8 mouse cellular contexts compared by ENCODE assay signal in genomic region chr4:46507736-46508460, GRCm38 (mm10). TPM values are rescaled to one million over a fixed set of nuclear protein-coding genes. Genes with fewer than 3 reads are reported as not detected.
DNase-seq lines count a peak whose midpoint lies in the region; ATAC-seq and TF ChIP-seq lines count a peak whose summit lies in the region.

No protein-coding gene starts in this region.

- no peaks in the 10 kb centered on the region for H3K27me3 ChIP-seq in forebrain, embryonic 15.5 days
- peaks cover 16% of the 10 kb centered on the region for H3K27me3 ChIP-seq in lung, embryonic 14.5 days (ENCODE audit: insufficient read depth, low read length)

- ATAC-seq in forebrain, embryonic 15.5 days (replicated peaks) = no peak
- peak; percentile 59; the same call in 1 of the 2 replicates for ATAC-seq in lung, embryonic 14.5 days (ENCODE audit: insufficient read depth)
- peak; percentile 77 for ATAC-seq in neutrophil, adult 5-6 weeks (ENCODE audit: extremely low read depth, insufficient number of reproducible peaks, low FRiP score, poor library complexity, severe bottlenecking)

- H3K27ac ChIP-seq in ES-E14 (ENCODE audit: insufficient read depth, low read depth, low read length, poor library complexity, severe bottlenecking) = no peak overlapping the region
- no peak overlapping the region for H3K27ac ChIP-seq in forebrain, embryonic 15.5 days (replicated peaks)
- H3K27ac ChIP-seq in lung, embryonic 14.5 days (ENCODE audit: low read depth) = peak overlapping the region; percentile 49; the same call in 1 of the 2 replicates

- 0 out of 4 replicates have a peak, but pooled peaks cover 0 to 3% of the 10 kb centered on the region in 2 experiments for H3K4me1 ChIP-seq in ES-E14 (ENCODE audit: control insufficient read depth in 2 of 2, insufficient read depth in 2 of 2, low read length in 2 of 2, poor library complexity in 1 of 2)
- H3K4me1 ChIP-seq in forebrain, embryonic 15.5 days = peaks cover 18% of the 10 kb centered on the region
- no peaks in the 10 kb centered on the region for H3K4me1 ChIP-seq in lung, embryonic 14.5 days (ENCODE audit: insufficient read depth)

- peak; percentile 77 for DNase-seq in ES-E14 (ENCODE audit: low read depth, low spot score)
- peak; percentile 76 to 81 for DNase-seq in cerebellum, adult 18-20 months
- peak; percentile 44 for DNase-seq in heart, postnatal 25 days (ENCODE audit: low spot score)
- DNase-seq in layer of hippocampus, adult 11-12 months (ENCODE audit: low spot score) = peak; percentile 77
- peak; percentile 92 for DNase-seq in lung, embryonic 14.5 days
- DNase-seq in thymus, postnatal 10 days (ENCODE audit: low spot score in 2 of 2) = peak; percentile 85 to 90

- intact Hi-C loops in heart, postnatal 25 days (cut with DNase I) = loop anchor here (2.0 kb wide), 1 partner anchor 15 kb away; no protein-coding TSS in a partner anchor

- H3K4me2 ChIP-seq in forebrain, embryonic 15.5 days (replicated peaks) = peak overlapping the region; percentile 63; the same call in 1 of the 2 replicates
- H3K4me2 ChIP-seq in lung, embryonic 14.5 days = peak overlapping the region; percentile 95

- peaks cover 4% of the 10 kb centered on the region for H3K36me3 ChIP-seq in ES-E14 (ENCODE audit: control insufficient read depth, insufficient read depth, low read length, poor library complexity, severe bottlenecking)
- peaks cover 4% of the 10 kb centered on the region for H3K36me3 ChIP-seq in forebrain, embryonic 15.5 days
- peaks cover 13% of the 10 kb centered on the region for H3K36me3 ChIP-seq in lung, embryonic 14.5 days (ENCODE audit: insufficient read depth)

- H3K9me3 ChIP-seq in ES-E14 (ENCODE audit: control insufficient read depth, insufficient read depth, low read depth, low read length) = no peaks in the 10 kb centered on the region
- no peaks in the 10 kb centered on the region for H3K9me3 ChIP-seq in forebrain, embryonic 15.5 days
- no peaks in the 10 kb centered on the region for H3K9me3 ChIP-seq in lung, embryonic 14.5 days (ENCODE audit: low read depth, low read length)

- TF ChIP-seq CTCF in lung, embryonic 14.5 days (IDR thresholded peaks at IDR 0.05; ENCODE audit: low read depth) = peak; percentile 83

- in situ Hi-C loops in ES-E14 (cut with MboI; ENCODE audit: low sequenced_read_pairs in 2 of 2, unreplicated experiment in 2 of 2) = no loop called here

- peak overlapping the region; percentile 26 to 67; a peak in 2 of 4 replicates for H3K4me3 ChIP-seq in ES-E14 (ENCODE audit: insufficient read depth in 1 of 2, low read depth in 1 of 2, low read length in 2 of 2, poor library complexity in 1 of 2, severe bottlenecking in 1 of 2)
- peak overlapping the region; percentile 56 for H3K4me3 ChIP-seq in forebrain, embryonic 15.5 days
- H3K4me3 ChIP-seq in lung, embryonic 14.5 days (ENCODE audit: low read depth, low read length) = peak overlapping the region; percentile 56

- WGBS in forebrain, embryonic 15.5 days = 9% methylated on average over 16 of the region's 16 CpGs
- 11% methylated on average over 16 of the region's 16 CpGs for WGBS in lung, embryonic 14.5 days

- H3K9ac ChIP-seq in ES-E14 (ENCODE audit: insufficient read depth, low read depth, low read length, poor library complexity, severe bottlenecking) = no peak overlapping the region
- H3K9ac ChIP-seq in forebrain, embryonic 15.5 days (replicated peaks) = no peak overlapping the region
- H3K9ac ChIP-seq in lung, embryonic 14.5 days = no peak overlapping the region; the same call in 1 of the 2 replicates

TF ChIP-seq in ES-E14, 5 proteins besides CTCF, POLR2A, EP300 and RAD21:
- TF ChIP-seq ZC3H11A (IDR thresholded peaks at IDR 0.05; ENCODE audit: borderline replicate concordance, low read depth, low read length) (peak; percentile 31; the same call in 1 of the 2 replicates), HCFC1 (IDR thresholded peaks at IDR 0.05; ENCODE audit: borderline replicate concordance, insufficient read depth, low read length) (no peak)

RNA-seq across cellular contexts. Expression of gene Nans, which starts 18.9 kb away (rescaled TPM):
- 56.4 and 75.4 TPM in 2 replicates for total RNA-seq in ES-E14 (2012; rRNA removed)
- 78.5 and 84.2 TPM in 2 replicates for polyA plus RNA-seq in forebrain, embryonic 15.5 days (2015; fragmentation: Nextera tagmentation; extraction: Ambion mirVana)
- total RNA-seq in heart, postnatal 25 days (2021) = 10 to 100 TPM; 15.5 to 16.5 TPM
- polyA plus RNA-seq in lung, embryonic 14.5 days (2014; fragmentation: Nextera tagmentation; extraction: Ambion mirVana) = 75.8 and 77.9 TPM in 2 replicates
- 19.1 and 20.1 TPM in 2 replicates for total RNA-seq in neutrophil, adult 5-6 weeks (2017)

RNA-seq across cellular contexts. Expression of gene Trim14, which starts 28.0 kb away (rescaled TPM):
- 0.58 and 1.2 TPM in 2 replicates for total RNA-seq in ES-E14 (2012; rRNA removed)
- 0.48 and 1.2 TPM in 2 replicates for polyA plus RNA-seq in forebrain, embryonic 15.5 days (2015; fragmentation: Nextera tagmentation; extraction: Ambion mirVana)
- total RNA-seq in heart, postnatal 25 days (2021) = 1 to 10 TPM; 1.7 to 1.9 TPM
- polyA plus RNA-seq in lung, embryonic 14.5 days (2014; fragmentation: Nextera tagmentation; extraction: Ambion mirVana) = 1.7 and 3.1 TPM in 2 replicates
- total RNA-seq in neutrophil, adult 5-6 weeks (2017) = 64.6 and 79.0 TPM in 2 replicates

RNA-seq across cellular contexts. Expression of gene Anp32b, which starts 57.2 kb away (rescaled TPM):
- total RNA-seq in ES-E14 (2012; rRNA removed) = 43.5 and 49.5 TPM in 2 replicates
- 109 and 115 TPM in 2 replicates for polyA plus RNA-seq in forebrain, embryonic 15.5 days (2015; fragmentation: Nextera tagmentation; extraction: Ambion mirVana)
- 10 to 100 TPM; 51.7 to 57.3 TPM for total RNA-seq in heart, postnatal 25 days (2021)
- 315 and 330 TPM in 2 replicates for polyA plus RNA-seq in lung, embryonic 14.5 days (2014; fragmentation: Nextera tagmentation; extraction: Ambion mirVana)
- 43.2 and 45.9 TPM in 2 replicates for total RNA-seq in neutrophil, adult 5-6 weeks (2017)

Comparison
In these comparisons a context has a peak if more than half of its experiments do, and no peak if none do; other contexts are left out.
1. RNA of gene Trim14, which starts 28.0 kb away (total RNA-seq): 64.6 to 79.0 TPM in neutrophil, adult 5-6 weeks; 1.7 to 1.9 TPM in heart, postnatal 25 days and 0.58 to 1.2 TPM in ES-E14; every median in the first group is over 10 times any median in the second.
2. Peak in every context shown above with its lines, with median percentiles within 50 percentile points of each other: DNase-seq and H3K4me3 ChIP-seq.